11 mouse cellular contexts compared by ENCODE assay signal in the genomic region with DNA sequence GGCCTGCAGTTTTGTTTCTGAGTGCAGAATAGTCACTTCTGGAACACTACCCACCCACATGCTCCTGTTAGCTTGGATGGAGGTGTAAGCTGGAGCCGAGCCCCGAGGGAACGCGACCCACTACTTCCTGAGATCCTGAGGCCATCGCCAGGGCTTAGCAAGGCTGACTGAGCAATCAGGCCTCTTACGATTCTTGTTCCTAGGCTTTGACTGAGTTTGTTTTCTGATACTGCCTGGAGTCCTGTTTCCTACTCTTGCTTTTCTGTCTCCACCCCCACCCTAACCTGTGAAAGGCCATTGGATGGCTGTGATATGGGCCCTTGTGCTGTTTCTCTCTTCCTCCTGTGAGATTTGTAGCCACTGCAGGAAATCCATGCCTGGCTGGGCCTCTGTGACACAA. TPM values are rescaled to one million over a fixed set of nuclear protein-coding genes. Genes with fewer than 3 reads are reported as not detected.
A peak's percentile ranks its signal among the peaks of the same experiment; 100 is the strongest.
DNase-seq lines count a peak whose midpoint lies in the region; ATAC-seq lines count a peak whose summit lies in the region.
"Had no signal": no experiment of that assay in that cellular context is flagged by ENCODE, and none has a peak within 500 bp of the region (broad histone marks: within the 10 kb centered on the region; RNA-seq: fewer than 3 reads in every experiment).

No protein-coding gene starts in this region.

- no peaks in the 10 kb centered on the region for H3K27me3 ChIP-seq in megakaryocyte, embryonic 14.5 days (replicated peaks)
- H3K27me3 ChIP-seq in forebrain, embryonic 16.5 days (replicated peaks; ENCODE audit: control insufficient read depth, insufficient read depth, low read length): no peaks in the 10 kb centered on the region
- H3K27me3 ChIP-seq in neural tube, embryonic 13.5 days: no peaks in the 10 kb centered on the region

- WGBS in forebrain, embryonic 16.5 days: 34% methylated on average over 6 of the region's 6 CpGs
- 27% methylated on average over 6 of the region's 6 CpGs for WGBS in neural tube, embryonic 13.5 days

- H3K4me1 ChIP-seq in megakaryocyte, embryonic 14.5 days: peaks cover 68% of the 10 kb centered on the region
- peaks cover 53% of the 10 kb centered on the region for H3K4me1 ChIP-seq in forebrain, embryonic 16.5 days (replicated peaks; ENCODE audit: control insufficient read depth, insufficient read depth, low read length)
- peaks cover 77% of the 10 kb centered on the region for H3K4me1 ChIP-seq in neural tube, embryonic 13.5 days (replicated peaks)

- H3K36me3 ChIP-seq in megakaryocyte, embryonic 14.5 days (replicated peaks; ENCODE audit: low read length): peaks cover 3% of the 10 kb centered on the region
- no peaks in the 10 kb centered on the region for H3K36me3 ChIP-seq in forebrain, embryonic 16.5 days (ENCODE audit: control insufficient read depth, insufficient read depth)
- no peaks in the 10 kb centered on the region for H3K36me3 ChIP-seq in neural tube, embryonic 13.5 days
- H3K36me3 ChIP-seq: lung, embryonic 15.5 days had no signal

- no peaks in the 10 kb centered on the region for H3K9me3 ChIP-seq in megakaryocyte, embryonic 14.5 days
- H3K9me3 ChIP-seq in forebrain, embryonic 16.5 days (ENCODE audit: control insufficient read depth, low read length): no peaks in the 10 kb centered on the region
- H3K9me3 ChIP-seq in neural tube, embryonic 13.5 days: no peaks in the 10 kb centered on the region
- H3K9me3 ChIP-seq: lung, embryonic 15.5 days had no signal

- H3K27ac ChIP-seq in forebrain, embryonic 16.5 days (ENCODE audit: low read length): no peak overlapping the region
- H3K27ac ChIP-seq in neural tube, embryonic 13.5 days (replicated peaks): no peak overlapping the region
- H3K27ac ChIP-seq: lung, embryonic 15.5 days had no signal

- ATAC-seq in megakaryocyte, adult 5-6 weeks (ENCODE audit: poor library complexity, severe bottlenecking): no peak
- no peak for ATAC-seq in forebrain, embryonic 16.5 days
- no peak for ATAC-seq in neural tube, embryonic 13.5 days (ENCODE audit: low read depth)
- ATAC-seq: intestine, embryonic 16.5 days had no signal

- peak; percentile 57 for DNase-seq in embryo, embryonic 10 days (ENCODE audit: low spot score)
- DNase-seq in embryo, embryonic 11 days: no peak
- DNase-seq in yolk sac, embryonic 10.5 days (ENCODE audit: low spot score): no peak
- DNase-seq in T-cell, adult 2 months (ENCODE audit: low spot score): no peak
- DNase-seq: cerebellum, postnatal 14 days had no signal

- H3K4me3 ChIP-seq in megakaryocyte, embryonic 14.5 days (replicated peaks): peak overlapping the region; percentile 85
- 0 out of 2 replicates have a peak overlapping the region, but pooled peaks have one; percentile 7 for H3K4me3 ChIP-seq in forebrain, embryonic 16.5 days (replicated peaks; ENCODE audit: low read length)
- no peak overlapping the region for H3K4me3 ChIP-seq in neural tube, embryonic 13.5 days
- H3K4me3 ChIP-seq: lung, embryonic 15.5 days had no signal

- H3K9ac ChIP-seq in forebrain, embryonic 16.5 days (replicated peaks; ENCODE audit: low read depth, low read length): no peak overlapping the region
- H3K9ac ChIP-seq in neural tube, embryonic 13.5 days: no peak overlapping the region
- H3K9ac ChIP-seq: lung, embryonic 15.5 days had no signal

- H3K4me2 ChIP-seq in forebrain, embryonic 16.5 days (ENCODE audit: low read length): peak overlapping the region; percentile 35
- H3K4me2 ChIP-seq in neural tube, embryonic 13.5 days: peak overlapping the region; percentile 72
- H3K4me2 ChIP-seq: lung, embryonic 15.5 days had no signal

RNA-seq across cellular contexts. Expression of a gene that starts 3.1 kb away (rescaled TPM):
- 3.6 and 10.3 TPM in 2 replicates for polyA plus RNA-seq in megakaryocyte, embryonic 14.5 days (2012; ENCODE audit: insufficient read depth, low replicate concordance)
- 25.6 and 30.7 TPM in 2 replicates for total RNA-seq in megakaryocyte, adult 5-6 weeks (2015)
- 21.5 and 31.8 TPM in 2 replicates for total RNA-seq in megakaryocyte, adult 5-6 weeks (2017)
- 24.9 and 25.8 TPM in 2 replicates for polyA plus RNA-seq in forebrain, embryonic 16.5 days (2015; fragmentation: Nextera tagmentation; extraction: Ambion mirVana)
- 12.9 and 15.2 TPM in 2 replicates for polyA plus RNA-seq in neural tube, embryonic 13.5 days (2015; fragmentation: Nextera tagmentation; extraction: Ambion mirVana)
